Mouse (Mus musculus) bone marrow macrophage, adult 2 months (primary cell): ENCODE measurements around the gene Adam25.

Experiments
- CTCF ChIP-seq: IDR thresholded peaks from 2 replicates; pipeline ENCODE4 v1.5.1; 2012; ENCODE audit warnings: low read depth, mild to moderate bottlenecking, low read length, moderate library complexity
- POLR2A ChIP-seq: IDR thresholded peaks from 2 replicates; pipeline ENCODE4 v1.6.1; 2012; ENCODE audit warnings: mild to moderate bottlenecking, low read depth, low read length, borderline replicate concordance

DNA sequence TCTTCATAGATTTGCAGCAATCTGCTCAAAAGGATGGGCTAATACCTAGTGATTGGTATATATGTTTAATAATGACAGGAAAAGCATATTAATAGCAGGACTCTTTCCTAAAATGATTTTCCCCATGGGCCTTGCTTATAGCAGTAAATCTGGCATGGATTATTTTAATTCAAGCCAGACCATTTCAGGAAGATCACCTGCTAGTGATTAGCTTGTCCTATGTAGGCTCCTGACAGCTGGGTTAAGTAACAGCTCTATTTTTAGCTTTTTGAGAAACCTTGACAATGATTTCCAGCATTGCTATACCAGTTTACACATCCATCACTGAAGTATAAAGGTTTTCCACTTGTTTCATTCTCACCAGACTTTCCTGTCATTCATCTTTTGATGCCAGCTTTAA is 31.3 kb downstream of the Adam25 start:
- TF ChIP-seq CTCF (no peak), POLR2A (no peak)
